Mouse (Mus musculus) heart, adult 2 months (tissue): ENCODE results near the gene Abt1. TPM values are rescaled to one million over a fixed set of nuclear protein-coding genes. Genes with fewer than 3 reads are reported as not detected.

ENCODE experiments used
- DNase-seq, 2 experiments: peaks; one replicate each; pipeline ENCODE4 v3.0.0; 2021
- H3K27ac ChIP-seq: fragments of 200-600 bp; 2 replicates; pipeline ENCODE4 v1.8.1; 2022
- H3K27me3 ChIP-seq: fragments of 200-500 bp; 2 replicates; pipeline ENCODE4 v1.6.1; 2012; ENCODE audit warnings: mild to moderate bottlenecking, low read length, inconsistent platforms, mixed read lengths; ENCODE audit not compliant: control insufficient read depth, insufficient read depth
- H3K36me3 ChIP-seq: fragments of 200-500 bp; 2 replicates; pipeline ENCODE4 v1.6.1; 2012; ENCODE audit warnings: low read length, inconsistent platforms; ENCODE audit not compliant: control insufficient read depth, insufficient read depth
- H3K4me1 ChIP-seq: fragments of 200-500 bp; 2 replicates; pipeline ENCODE4 v1.6.1; 2011; ENCODE audit warnings: low read length; ENCODE audit not compliant: control insufficient read depth, insufficient read depth
- H3K4me3 ChIP-seq: fragments of 200-600 bp; 2 replicates; pipeline ENCODE4 v1.8.1; 2022
- H3K79me2 ChIP-seq: fragments of 200-500 bp; replicated peaks from 2 replicates; pipeline ENCODE4 v1.6.1; 2012; ENCODE audit warnings: mild to moderate bottlenecking, inconsistent platforms, low read length, moderate library complexity, mixed read lengths; ENCODE audit not compliant: control insufficient read depth, insufficient read depth
- H3K9ac ChIP-seq: fragments of 200-500 bp; 2 replicates; pipeline ENCODE4 v1.6.1; 2012; ENCODE audit warnings: low read depth, mild to moderate bottlenecking, control low read depth, inconsistent platforms, low read length, mixed read lengths
- CTCF ChIP-seq: fragments of 200-600 bp; IDR thresholded peaks from 2 replicates; pipeline ENCODE4 v1.8.1; 2022; ENCODE audit warnings: antibody characterized with exemption, mild to moderate bottlenecking, moderate library complexity
- EP300 ChIP-seq: fragments of 200-500 bp; IDR thresholded peaks from 2 replicates; pipeline ENCODE4 v1.6.1; 2011; ENCODE audit warnings: low read depth, low read length, control low read depth; ENCODE audit not compliant: insufficient read depth
- POLR2A ChIP-seq: fragments of 200-500 bp; IDR thresholded peaks from 2 replicates; pipeline ENCODE4 v1.6.1; 2011; ENCODE audit warnings: mild to moderate bottlenecking, low read depth, low read length, control low read depth; ENCODE audit not compliant: insufficient read depth
- WGBS: fragments of 180-500 bp; shearing (Covaris S2); methylation state at CpG from one replicate; pipeline ENCODE4 v1.1.7; 2018; 5-methylcytosine and 5-hydroxymethylcytosine counted together
- intact Hi-C: fragments of 180-260 bp; cut with DNase I; formaldehyde crosslinking; loops from one replicate; pipeline ENCODE4 v1.15.1; 2025
- polyA plus RNA-seq: library from polyadenylated mRNA; depleted of rRNA; stranded (reverse); fragments of >200 nt; gene quantifications from 2 replicates; pipeline ENCODE4 v1.2.3, GENCODE M21; 2012
- total RNA-seq, 2 experiments: library from RNA; stranded (reverse); gene quantifications; 2 replicates each; pipeline ENCODE4 v1.2.3; 2021

Abt1 gene
- total and polyA plus RNA-seq, 3 experiments = 2.4 to 5.1 (median 3.9) TPM

DNA sequence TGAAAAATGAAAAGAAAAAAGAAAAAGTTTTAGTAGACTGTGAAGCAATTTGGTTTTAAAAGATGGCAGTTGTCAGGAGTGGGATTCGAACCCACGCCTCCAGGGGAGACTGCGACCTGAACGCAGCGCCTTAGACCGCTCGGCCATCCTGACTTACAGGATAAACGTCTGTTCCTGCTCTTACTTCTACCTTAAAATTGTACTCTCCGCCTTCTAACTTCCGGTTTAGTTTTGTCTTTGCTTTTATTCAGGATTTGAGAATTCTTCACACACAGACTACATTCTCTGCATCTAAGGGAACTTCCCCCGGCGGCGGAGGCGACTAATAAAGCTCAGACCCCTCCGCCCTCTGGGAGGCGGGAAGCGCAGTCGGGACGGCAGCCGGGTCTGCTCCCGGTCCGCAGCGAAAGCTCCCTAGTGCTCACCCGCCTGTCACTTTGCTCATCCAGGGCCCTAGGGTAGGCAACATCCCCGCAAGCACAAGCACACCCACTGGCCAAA is 29.7 kb upstream of the Abt1 start:
- Histone ChIP-seq H3K27ac (peak overlapping the region; percentile 79), H3K4me1 (no peaks in the 10 kb centered on the region; the same call in 1 of the 2 replicates), H3K9ac (peak overlapping the region; percentile 64), H3K4me3 (peak overlapping the region; percentile 68), H3K36me3 (no peaks in the 10 kb centered on the region; the same call in 1 of the 2 replicates), H3K79me2 (no peaks in the 10 kb centered on the region), H3K27me3 (no peaks in the 10 kb centered on the region)
- WGBS = under 1% methylated on average over 25 of the region's 25 CpGs
- intact Hi-C loops = loop anchor here (2.0 kb wide), 2 partner anchors 13 to 63 kb away; no protein-coding TSS in a partner anchor
- TF ChIP-seq EP300 (peak; percentile 89), CTCF (no peak), POLR2A (0 out of 2 replicates have a peak, but pooled peaks have one; percentile 30)
- peak; percentile 83 to 87 for DNase-seq

GRCm38 (mm10) chr13:23450398-23450797 is 26.7 kb upstream of the Abt1 start:
- Histone ChIP-seq H3K27me3 (no peaks in the 10 kb centered on the region), H3K4me3 (peak overlapping the region; percentile 56), H3K36me3 (no peaks in the 10 kb centered on the region; the same call in 1 of the 2 replicates), H3K27ac (peak overlapping the region; percentile 34), H3K9ac (peak overlapping the region; percentile 41), H3K4me1 (no peaks in the 10 kb centered on the region; the same call in 1 of the 2 replicates), H3K79me2 (no peaks in the 10 kb centered on the region)
- DNase-seq = peak; percentile 86 to 88
- WGBS = under 1% methylated on average over 15 of the region's 15 CpGs
- intact Hi-C loops = no loop called here
- 0 out of 2 replicates have a peak, but pooled peaks have one; percentile 43 for TF ChIP-seq EP300
- TF ChIP-seq CTCF = no peak

DNA sequence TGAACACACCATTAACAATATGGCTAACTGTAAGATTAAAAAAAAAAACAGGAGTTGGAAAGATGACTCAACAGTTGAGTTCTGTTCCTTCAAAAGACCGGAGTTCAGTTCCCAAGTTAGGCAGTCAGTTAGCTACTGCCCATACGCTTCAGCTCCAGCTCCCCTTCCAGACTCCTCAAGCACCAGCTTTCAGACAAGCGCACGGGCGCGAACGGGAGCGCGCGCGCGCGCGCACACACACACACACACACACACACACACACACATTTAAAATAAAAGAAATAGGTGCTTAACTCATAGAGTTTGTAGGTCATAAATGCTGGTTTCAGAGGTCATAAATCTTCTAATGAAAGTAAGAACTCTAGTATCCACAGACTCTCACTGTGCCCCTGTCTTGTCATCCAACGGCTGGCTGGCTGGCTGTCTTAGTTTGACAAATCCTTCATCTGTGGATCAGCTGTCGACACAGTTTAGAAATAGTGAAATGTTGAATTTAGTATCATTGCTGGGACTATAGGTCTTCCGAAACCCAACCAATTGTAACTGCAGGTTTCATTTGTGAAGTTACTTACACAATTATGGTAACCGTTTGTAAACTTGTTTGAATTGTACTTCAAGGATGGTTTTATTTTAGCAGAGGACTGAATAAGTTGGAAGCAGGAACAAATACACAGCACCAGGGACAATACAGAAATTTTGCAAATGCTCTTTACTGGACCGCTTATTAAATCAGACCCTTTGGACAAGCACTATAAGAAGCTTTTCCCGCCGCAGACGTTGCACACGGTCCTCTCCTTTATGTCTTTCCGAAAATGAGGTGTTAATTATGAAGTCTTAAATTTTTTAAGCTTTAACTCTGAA is 25.8 kb upstream of the Abt1 start:
- TF ChIP-seq POLR2A (no peak), EP300 (no peak), CTCF (no peak)
- peak; percentile 57 to 62 for DNase-seq
- WGBS = under 1% methylated on average over 24 of the region's 24 CpGs
- intact Hi-C loops = loop anchor here (10.0 kb wide), 1 partner anchor 1595 kb away; no protein-coding TSS in a partner anchor
- no peaks in the 10 kb centered on the region; the same call in none of the 2 replicates for H3K4me1 ChIP-seq
- peak overlapping the region; percentile 56 for H3K4me3 ChIP-seq
- H3K27me3 ChIP-seq = no peaks in the 10 kb centered on the region
- no peaks in the 10 kb centered on the region for H3K79me2 ChIP-seq
- peak overlapping the region; percentile 21; the same call in 1 of the 2 replicates for H3K27ac ChIP-seq
- H3K36me3 ChIP-seq = no peaks in the 10 kb centered on the region; the same call in 1 of the 2 replicates
- peak overlapping the region; percentile 54 for H3K9ac ChIP-seq

GRCm38 (mm10) chr13:23448758-23449157 is 25.1 kb upstream of the Abt1 start:
- Histone ChIP-seq H3K4me1 (no peaks in the 10 kb centered on the region; the same call in none of the 2 replicates), H3K27ac (no peak overlapping the region), H3K36me3 (no peaks in the 10 kb centered on the region; the same call in 1 of the 2 replicates), H3K79me2 (no peaks in the 10 kb centered on the region), H3K27me3 (no peaks in the 10 kb centered on the region), H3K9ac (no peak overlapping the region), H3K4me3 (peak overlapping the region; percentile 56)
- WGBS = 76% methylated on average over 3 of the region's 3 CpGs
- intact Hi-C loops = loop anchor here (10.0 kb wide), 1 partner anchor 1594 kb away; no protein-coding TSS in a partner anchor
- no peak for TF ChIP-seq EP300
- TF ChIP-seq CTCF = no peak
- TF ChIP-seq POLR2A = no peak
- DNase-seq = no peak

- Histone ChIP-seq H3K27ac (peak overlapping the region; percentile 49), H3K9ac (peak overlapping the region; percentile 38; the same call in 1 of the 2 replicates), H3K4me3 (peak overlapping the region; percentile 90), H3K36me3 (no peaks in the 10 kb centered on the region; the same call in 1 of the 2 replicates), H3K27me3 (no peaks in the 10 kb centered on the region), H3K4me1 (no peaks in the 10 kb centered on the region; the same call in none of the 2 replicates), H3K79me2 (no peaks in the 10 kb centered on the region)
- TF ChIP-seq CTCF (no peak), POLR2A (no peak), EP300 (peak; percentile 85)
- intact Hi-C loops = loop anchor here (10.0 kb wide), 1 partner anchor 1592 kb away; no protein-coding TSS in a partner anchor
- under 1% methylated on average over 16 of the region's 16 CpGs for WGBS
- peak; percentile 84 to 90 for DNase-seq
Observed at GRCm38 (mm10) chr13:23446498-23446952, 22.9 kb upstream of the Abt1 start.
